Mouse (Mus musculus): Measurements from ENCODE around the gene Spon1.

Gene Spon1

DNA sequence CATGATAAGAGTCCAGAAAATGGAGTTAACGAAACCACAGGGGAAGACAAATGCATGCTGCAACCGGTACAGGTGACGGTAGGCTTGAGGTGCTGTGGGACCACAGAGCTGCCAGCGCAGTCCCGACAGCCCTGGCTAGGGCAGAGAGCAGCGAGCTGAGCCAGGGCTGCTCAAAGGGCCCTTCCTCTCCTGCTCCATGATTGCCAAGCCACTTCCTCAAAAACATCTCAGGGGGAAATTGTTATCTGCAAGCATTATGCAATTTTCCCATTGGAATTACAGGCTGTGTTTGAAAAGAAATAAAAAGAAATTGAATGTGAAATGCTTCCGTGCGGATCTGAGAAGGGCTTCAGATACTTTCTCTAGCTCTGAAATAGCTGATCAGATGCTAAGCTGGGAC is 240.7 kb downstream of the Spon1 start:
- DNase-seq (ENCODE audit: low spot score), result no peak

DNA sequence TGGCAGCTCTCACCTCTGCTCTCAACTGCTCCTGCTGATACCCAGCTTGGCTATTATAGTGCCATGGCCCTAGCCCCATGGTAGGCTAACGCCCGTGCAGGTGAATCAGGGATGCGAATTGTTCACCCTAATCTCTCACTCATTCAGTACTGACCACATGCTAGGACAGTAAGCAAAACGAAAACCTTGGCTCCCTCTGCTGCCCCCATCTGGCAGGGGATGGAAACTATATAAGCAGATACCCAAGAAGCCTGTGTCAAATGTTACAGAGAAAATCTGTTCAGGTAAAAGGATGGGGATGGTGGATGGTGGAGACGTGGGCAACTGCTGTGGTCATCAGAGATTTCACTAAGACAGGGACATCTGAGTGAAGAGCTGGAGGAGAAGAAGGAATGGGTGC is 241.8 kb downstream of the Spon1 start:
- peak; percentile 38 for DNase-seq (ENCODE audit: low spot score)

DNA sequence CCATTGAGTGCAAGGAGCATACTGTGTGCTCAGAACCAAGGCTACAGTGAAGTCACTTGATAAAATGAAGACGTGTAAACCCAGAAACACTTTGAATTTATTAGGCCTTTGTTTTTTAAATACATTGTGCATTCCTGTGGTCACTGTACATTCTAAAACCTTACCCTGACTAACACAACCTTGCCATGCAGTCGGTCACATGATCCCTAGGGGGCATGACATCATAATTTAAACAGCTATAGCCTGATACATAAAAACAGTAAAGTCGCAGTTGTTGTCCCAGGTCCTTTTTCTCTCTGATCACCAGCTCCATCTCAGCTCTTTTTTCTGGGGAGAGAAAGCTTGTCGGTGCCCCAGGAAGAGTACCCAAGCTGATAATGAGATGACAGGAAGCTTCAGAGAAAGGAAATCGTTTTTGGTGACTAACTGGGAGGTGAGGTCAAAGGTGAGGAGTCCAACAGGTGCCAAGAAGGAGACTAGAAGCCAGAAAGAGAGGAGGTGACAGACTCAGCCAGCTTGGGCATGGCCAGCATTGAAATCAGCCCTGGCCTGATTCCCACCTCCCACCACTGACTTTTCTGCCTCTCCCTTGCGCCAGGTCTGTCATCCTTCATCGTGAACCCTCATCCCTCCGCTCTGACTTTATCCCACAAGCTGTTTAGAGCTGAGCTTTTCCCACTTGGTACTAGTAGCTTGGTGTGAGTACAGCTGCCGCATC is 246.1 kb downstream of the Spon1 start:
- DNase-seq (ENCODE audit: low spot score), result no peak

DNA sequence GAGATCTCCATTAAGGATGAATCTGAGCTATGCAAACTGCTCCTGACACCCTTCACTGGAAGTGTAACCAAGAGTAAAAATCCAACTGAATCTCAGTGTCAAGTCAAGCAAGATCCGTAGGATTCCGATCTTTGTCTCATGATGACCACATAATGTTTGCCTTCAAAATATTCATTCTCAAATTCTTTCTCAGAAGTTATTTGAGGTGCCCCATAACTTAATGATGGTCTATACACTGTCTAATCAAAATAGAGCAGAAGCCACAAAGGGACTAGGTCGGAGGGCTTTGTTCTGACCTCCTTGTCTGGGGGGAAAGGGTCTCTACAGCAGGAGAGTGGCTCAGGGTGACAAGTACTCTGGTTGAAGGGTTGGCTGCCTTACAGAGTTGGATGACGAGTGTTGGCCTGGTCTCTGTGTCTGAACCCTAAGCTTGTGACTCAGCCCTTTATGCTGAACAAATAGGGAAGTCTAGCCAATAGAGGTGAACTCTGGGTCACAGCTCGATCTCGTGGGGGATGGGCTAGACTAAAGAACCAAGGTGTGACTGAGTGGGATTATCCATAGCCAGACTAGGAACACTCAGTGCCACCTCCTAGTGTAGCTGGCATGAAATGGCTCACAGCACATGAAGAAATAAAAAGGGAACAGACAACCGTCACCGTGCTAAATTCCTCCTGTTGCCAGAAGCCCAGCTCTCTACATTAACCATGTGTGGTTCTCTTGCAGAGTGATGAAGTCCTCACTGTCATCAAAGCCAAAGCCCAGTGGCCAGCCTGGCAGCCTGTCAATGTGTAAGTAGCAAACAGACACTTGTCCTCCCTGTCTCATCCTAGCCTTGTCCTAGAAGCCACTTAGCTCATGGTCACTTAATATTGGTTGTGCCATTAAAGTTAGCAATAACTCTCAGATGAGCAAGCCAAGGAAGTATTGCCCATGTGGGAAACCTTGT is 250.5 kb downstream of the Spon1 start:
- peak; percentile 45 for DNase-seq (ENCODE audit: low spot score)

DNA sequence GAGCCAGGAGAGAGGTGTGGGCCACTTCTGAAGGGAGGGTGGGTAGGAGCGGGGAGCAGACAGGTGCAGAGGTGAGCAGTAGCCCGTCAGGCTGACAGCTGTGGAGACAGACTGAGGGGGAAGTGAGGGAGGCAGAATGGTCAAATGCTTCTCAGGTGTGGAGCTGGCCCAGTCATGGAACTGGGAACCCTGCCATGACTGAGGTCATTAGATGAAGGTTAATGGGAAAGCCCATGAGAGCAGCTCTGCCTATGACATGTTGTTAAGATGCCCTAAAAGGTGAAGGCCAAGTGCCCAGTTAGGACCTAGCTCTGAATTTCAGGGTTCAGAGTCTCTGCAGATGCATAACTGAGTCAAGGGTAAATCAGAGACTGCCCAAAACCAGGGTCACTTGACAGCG is 253.1 kb downstream of the Spon1 start:
- no peak for DNase-seq (ENCODE audit: low spot score)

DNA sequence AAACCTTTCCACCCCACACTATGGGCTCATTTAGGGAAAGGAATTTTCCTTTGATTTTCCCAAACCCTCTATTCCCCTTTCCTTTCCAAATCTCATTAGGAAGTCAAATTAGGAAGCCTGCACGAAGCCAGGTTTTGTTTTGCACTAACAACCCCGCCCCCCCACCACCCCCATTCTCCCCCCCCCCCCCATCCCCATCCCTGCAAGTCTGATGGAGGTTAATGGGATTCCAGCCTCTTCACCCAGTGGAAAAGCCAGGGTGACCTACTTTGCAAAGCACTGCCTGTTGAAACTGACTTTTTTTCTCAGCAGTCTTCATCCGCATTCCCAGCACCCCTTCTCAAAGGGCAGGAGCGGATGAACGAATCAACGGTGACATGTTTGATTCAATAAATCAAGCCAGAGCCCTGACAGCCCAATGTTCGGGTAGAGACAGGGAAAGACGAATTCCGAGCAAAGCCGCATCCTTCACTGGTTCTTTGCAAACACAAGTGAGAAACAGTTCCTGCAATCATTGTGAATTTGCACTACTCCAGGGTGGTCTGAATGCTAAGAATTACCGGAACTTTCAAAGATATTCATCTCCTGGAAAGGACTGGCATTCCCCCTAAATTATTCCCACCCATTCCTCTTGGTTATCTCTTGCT is 254.4 kb downstream of the Spon1 start:
- DNase-seq (ENCODE audit: low spot score), result no peak

DNA sequence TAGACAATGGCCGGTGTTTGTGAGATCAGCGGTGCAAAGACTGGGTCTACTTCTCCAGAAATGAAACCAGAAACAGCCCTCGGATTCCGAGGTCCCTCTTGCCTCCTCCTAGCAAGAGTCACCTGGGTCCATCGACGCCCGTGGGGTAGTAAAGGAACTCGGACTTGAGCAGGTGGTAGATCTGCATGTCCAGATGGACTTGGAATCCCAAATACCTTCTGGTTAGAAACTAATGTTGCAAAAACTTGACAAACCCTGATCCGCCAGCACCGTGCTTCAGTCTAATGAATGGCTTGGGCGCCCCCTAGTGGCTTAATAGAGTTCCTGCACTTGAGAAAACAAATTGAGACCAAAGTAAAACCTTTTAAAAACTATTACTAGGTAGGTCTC is 254.9 kb downstream of the Spon1 start:
- DNase-seq (ENCODE audit: low spot score), result peak; percentile 74

DNA sequence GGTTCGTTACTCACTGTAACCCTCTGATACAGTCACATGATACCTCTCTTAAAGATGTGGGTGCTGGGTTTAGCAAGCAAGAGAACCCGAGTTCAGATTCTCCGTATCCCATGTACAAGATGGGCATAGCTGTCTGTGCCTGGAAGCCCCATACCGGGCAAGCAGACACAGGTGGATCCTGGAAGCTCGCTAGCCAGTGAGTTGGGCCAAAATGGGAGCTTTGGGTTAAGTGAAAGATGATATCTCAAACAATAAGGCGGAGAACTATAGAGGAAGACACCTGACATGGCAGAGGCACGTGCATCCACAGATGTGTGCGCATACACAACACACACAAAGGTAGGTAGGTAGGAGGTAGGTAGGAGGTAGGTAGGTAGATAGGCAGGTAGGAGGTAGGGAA is 261.1 kb downstream of the Spon1 start:
- DNase-seq (ENCODE audit: low spot score), result no peak

DNA sequence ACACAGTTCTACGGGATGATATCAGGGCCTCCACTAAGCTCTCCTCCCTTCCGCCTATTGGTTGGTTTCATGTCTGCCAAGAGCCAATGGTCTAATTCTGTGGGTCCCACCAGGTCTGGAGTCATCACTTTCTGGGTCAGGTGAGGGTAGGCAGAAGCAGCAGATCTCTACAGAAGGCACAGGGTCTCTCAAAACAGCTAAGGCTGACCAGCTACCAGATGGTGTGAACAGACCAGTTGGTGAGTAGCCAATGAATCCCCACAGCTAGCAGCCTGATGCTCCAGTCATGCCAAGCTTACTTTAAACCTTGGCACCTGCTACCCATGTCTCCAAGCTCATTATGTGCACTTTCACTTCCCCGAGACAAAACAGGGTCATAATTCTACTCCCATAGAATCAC is 261.6 kb downstream of the Spon1 start:
- DNase-seq (ENCODE audit: low spot score), result no peak

DNA sequence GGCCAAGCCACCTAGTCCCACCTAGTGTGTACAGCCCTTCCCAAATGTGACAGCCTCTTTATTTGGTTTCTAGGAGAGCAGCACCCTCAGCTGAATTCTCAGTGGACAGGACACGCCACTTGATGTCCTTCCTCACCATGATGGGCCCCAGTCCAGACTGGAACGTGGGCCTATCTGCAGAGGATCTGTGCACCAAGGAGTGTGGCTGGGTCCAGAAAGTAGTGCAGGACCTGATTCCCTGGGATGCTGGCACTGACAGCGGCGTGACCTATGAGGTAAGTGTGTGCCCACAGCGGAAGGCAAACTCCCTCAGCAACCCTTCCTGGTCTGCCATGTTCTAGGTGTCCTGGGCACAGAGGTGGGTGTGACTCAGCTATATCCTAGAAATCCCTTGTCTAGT is 263.0 kb downstream of the Spon1 start:
- no peak for DNase-seq (ENCODE audit: low spot score)

DNA sequence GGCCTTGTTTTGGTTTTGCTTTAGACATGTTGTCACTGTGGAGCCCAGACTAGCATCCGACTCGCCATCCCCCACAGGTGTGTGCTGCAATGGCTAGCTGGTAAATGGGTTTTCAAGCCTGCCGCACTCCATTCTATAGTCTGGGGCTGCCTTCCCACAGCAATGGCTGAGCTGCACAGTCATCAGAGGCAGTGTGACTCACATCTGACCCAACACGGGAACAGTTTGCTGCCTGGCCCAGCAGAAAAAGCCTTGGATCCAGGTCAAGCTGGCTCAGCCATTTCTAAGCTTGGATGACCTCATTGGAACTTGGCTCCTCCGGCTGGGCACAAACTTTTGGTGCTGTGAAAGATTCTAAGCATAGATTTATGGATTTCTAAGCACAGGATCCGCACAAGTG is 263.8 kb downstream of the Spon1 start:
- DNase-seq (ENCODE audit: low spot score), result peak; percentile 60

DNA sequence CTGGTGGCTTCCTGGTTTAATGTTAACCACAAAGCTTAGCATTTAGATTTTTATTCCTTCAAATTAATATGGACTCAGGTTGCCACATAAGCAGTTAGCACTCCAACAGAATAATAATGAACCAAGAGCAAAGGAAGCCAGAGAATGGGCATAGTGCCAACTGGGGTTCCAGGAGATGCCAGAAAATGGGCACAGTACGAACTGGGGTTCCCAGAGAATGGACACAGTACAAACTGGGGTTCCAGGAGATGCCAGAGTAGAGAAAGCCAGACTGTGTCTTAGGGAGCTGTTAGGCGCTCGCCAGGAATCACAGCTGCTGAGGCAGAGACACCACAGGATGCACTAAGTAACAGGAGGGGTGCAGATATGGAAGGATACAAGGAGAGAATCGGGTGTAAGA is 271.4 kb downstream of the Spon1 start:
- DNase-seq (ENCODE audit: low spot score), result no peak

DNA sequence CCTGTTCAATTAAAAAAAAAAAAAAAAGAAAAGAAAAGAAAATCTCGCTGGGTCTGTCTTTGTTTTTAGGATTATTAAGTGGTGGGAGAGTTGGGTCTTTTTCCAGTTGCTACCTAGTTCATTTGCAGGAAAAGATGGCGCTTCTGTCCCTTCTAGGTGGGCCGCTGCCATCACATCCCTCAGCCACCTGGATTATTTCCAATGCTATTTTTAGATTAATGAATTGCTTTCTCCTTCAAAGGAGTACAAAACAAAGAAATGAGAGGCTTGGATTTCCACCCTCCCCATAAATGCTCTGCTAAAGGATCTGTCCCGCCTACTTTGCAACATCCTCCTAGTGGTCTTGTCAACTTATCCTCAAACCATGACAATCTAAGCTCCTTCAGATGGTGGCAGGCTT is 275.6 kb downstream of the Spon1 start:
- DNase-seq (ENCODE audit: low spot score), result no peak

DNA sequence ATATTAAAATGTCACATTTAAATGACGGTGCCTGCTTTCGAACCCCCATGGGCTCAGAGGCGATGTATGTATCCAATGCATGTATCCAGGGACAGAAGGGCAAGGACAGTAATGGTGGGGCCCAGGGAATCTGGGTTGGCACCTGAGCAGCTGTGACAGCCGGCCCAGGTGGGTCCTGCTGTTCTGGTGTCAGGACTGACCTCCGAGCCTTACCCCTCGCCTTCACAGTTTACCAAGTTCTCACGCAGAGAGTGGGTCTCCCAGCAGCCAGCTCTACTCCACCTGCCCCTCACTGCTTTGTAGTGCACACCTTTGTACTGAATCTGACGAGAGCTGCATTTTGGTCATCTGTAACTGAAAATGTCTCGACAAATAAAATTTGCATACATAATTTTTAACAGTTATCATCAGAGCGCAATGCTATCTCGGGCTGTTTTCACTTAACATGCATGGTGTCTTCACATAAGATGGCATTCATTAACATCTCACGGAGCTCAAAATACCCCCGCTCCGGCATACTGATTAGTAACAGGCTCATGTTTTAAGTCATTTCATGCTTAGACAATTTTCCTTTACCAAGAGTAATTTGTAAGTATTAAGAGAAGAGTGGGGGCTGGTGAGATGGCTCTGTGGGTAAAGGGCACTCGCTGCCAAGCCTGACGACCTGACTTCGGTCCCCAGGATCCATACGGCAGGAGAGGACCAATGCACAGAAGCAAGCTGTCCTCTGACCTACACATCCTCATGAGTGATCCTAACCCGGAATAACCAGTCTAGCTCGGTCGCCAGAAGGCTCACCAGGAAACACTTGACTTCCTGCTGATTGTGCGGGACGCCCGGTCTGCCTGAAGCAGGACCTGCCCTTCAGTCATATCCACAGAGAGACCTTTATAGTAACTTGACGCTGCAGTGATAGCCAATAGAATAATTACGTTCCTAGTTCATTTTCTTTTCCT is 277.5 kb downstream of the Spon1 start:
- DNase-seq (ENCODE audit: low spot score), result peak; percentile 58

DNA sequence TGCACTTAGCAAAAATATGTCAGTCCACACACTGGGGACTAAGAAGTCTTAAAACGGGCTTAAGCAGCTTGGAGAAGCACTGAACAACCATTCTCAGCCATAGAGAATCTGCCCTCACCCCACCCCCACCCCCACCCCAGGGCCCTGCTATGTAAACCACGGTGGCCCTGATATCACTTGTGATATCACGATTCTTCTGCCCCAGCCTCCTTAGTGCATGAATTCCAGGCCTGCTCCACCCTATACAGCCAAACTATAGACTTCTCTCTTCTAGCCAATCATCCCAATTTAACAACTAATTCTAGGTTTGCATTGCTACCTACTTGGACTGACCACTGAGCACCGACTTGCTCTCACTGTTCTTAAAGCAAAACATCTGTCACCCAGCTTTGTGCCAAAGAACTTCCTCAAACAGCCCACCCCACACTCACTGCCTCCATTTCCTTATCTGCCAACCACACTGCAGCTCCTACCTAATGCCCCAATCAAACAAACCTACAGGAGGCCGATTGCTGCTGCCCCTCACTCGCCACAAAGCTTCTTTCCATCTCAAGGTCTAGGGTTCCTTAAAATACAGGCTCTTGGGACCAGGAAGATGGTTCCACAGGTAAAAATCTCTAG is 278.2 kb downstream of the Spon1 start:
- no peak for DNase-seq (ENCODE audit: low spot score)

DNA sequence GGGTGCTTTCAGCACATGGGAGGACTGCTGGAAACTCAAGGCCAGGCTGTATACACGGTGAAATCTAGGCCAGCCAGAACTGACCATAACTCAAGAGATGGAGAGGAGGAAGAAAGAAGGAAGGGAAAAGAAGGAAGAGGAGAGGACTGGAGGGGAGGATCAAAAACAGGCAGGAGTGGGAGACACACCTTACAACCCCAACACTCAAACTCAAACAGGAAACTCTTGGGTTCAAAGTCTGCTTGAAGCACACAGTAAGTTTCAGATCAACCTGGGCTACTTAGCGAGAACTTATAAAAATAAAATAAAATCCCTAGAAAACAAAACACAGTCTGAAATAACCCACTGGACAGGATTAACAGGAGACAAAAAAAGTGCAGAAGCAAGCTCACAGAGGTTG is 280.0 kb downstream of the Spon1 start:
- no peak for DNase-seq (ENCODE audit: low spot score)

DNA sequence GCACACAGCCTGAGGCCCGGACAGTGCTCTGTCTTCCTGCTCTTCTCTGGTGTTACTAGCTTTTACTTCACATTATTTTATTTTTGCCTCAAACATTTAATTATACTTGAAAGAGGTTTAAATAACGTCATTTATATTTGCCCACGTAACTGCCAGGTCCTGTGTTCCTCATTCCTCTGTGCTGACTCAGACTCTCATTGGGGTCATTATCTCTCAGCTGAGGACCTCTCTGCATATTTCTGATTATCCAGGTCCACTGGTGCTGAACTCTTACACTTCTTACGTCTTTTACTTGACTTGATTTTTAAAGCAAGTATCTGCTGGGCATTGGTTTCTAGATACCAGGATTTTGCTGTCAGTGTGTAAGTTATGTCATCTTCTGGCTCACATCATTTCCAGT is 287.9 kb downstream of the Spon1 start:
- DNase-seq (ENCODE audit: low spot score), result no peak

DNA sequence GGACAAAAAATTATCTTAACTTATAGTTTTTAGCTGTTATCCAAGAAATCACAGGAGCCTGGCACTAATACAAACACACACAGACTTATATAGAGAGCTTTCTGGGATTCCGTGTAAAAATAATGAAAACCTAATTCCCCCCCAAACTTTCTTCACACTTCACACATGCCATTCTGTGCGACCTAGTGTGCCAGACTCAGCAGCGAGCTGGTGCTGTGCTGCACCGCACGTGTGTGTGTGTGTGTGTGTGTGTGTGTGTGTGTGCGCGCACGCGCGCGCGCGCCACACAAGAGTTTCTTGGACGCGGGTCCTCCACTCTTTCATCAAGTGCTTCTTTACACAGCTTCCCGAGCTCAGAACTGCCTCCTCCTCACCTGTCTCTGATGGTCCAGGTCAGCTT is 292.4 kb downstream of the Spon1 start:
- DNase-seq (ENCODE audit: low spot score), result no peak

DNA sequence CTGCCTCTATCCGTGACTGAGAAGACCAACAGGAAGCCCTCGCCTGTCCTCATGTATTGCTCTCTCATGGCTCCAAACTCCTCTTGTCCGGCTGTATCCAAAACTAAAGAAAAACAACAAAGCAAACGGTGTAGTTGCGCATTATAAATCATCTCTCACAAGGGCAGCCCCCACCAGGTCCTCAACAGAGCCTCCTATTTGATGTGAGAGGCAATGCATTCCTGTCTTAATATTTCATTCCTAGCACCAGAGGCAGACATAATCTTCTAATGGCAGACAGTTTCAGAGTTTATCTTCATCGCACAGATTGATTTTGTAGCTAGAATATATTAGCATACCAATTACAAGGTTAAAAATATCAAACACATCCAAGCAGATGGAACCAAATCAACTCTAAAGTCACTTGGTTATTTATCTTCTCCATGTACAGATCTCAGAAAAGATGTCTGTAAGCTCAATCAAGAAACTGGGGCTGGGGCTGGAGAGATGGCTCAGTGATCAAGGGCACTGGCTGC is 293.2 kb downstream of the Spon1 start:
- no peak for DNase-seq (ENCODE audit: low spot score)

DNA sequence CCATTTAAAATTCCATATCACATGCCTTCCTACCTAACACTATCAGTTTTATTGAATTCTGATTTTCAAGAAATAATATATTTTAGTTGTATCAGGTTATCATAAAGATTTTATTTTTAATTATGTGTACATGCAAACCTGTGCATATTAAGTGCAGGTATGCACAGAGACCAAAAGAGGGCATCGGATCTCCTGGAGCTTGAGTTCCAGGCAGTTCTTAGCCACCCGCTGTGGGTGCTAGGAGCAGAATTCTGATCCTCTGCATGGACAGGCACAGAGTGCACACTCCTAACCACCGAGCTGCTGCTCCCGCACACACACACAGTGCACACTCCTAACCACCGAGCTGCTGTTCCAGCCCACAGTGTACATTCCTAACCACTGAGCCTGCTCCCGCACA is 294.6 kb downstream of the Spon1 start:
- no peak for DNase-seq (ENCODE audit: low spot score)

DNA sequence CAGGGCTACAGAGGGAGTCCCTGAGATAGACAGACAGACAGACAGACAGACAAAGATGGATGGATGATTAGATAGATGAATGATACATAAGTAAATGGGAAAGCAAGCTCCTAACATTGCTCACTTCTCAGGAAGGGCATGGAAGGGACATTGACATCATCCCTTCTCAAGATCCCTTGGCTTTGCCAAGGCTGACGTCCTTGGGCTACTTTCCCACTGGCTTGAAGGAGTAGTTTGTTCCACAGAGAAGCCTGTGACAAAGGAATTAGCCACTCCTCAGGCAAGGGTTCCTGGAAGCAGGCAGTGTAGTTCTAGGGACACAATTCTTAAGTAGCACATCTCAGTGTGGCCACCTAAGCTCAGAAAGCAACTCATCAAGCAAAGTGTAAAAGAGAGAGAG is 296.7 kb downstream of the Spon1 start:
- peak; percentile 29 for DNase-seq (ENCODE audit: low spot score)

Measured in urinary bladder, postnatal 14 days (tissue).